Mouse (Mus musculus) ZHBTc4 (cell line): Measurements from ENCODE around the gene Sh3bp4.
A peak's percentile ranks its signal among the peaks of the same experiment; 100 is the strongest.

Experiments
- DNase-seq: peaks from one replicate; pipeline ENCODE4 v3.0.0-alpha.2; 2011; ENCODE audit warnings: low read depth, low spot score

Sh3bp4 gene

DNA sequence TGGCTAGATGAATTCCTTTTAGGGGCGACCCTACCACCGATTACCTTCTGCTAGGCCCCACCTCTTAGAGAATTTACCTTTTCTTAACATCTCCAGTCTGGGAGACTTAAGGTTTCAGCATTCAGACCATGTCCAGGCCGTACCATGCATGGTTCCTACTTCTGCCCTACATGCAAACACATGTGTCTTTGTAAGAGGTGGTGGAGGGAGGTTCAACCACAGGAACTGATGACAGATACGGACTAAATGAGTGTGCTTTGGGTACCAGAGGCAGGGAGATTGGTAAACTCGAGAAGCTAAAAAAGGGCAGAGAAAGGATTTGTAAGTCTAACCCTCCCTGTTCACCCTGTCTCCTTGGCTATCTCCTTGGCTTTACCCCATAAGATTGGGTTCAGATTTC, 23.5 kb downstream of the Sh3bp4 start:
- no peak for DNase-seq

GRCm38 (mm10) chr1:89094416-89094815, 24.2 kb downstream of the Sh3bp4 start:
- no peak for DNase-seq

GRCm38 (mm10) chr1:89095642-89096424, 25.6 kb downstream of the Sh3bp4 start:
- DNase-seq = no peak

GRCm38 (mm10) chr1:89102231-89103003, 32.2 kb downstream of the Sh3bp4 start:
- DNase-seq = no peak

DNA sequence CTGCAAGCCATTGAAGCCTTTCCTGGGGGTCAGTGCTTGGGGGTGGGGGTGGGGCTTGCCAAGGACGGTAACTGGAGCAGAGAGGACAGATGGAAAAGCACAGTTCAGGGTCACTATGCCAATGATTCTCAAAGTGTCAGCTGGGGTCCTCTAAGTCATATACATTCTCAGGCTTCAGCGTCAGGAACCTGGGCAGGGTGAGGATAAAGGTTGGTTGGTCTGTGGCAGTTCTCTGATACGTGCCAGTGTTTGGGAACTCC, 32.7 kb downstream of the Sh3bp4 start:
- no peak for DNase-seq

- DNase-seq = no peak
These were observed 33.3 kb downstream of the Sh3bp4 start for GRCm38 (mm10) chr1:89103505-89103904.

GRCm38 (mm10) chr1:89104066-89104765, 34.0 kb downstream of the Sh3bp4 start:
- no peak for DNase-seq

DNA sequence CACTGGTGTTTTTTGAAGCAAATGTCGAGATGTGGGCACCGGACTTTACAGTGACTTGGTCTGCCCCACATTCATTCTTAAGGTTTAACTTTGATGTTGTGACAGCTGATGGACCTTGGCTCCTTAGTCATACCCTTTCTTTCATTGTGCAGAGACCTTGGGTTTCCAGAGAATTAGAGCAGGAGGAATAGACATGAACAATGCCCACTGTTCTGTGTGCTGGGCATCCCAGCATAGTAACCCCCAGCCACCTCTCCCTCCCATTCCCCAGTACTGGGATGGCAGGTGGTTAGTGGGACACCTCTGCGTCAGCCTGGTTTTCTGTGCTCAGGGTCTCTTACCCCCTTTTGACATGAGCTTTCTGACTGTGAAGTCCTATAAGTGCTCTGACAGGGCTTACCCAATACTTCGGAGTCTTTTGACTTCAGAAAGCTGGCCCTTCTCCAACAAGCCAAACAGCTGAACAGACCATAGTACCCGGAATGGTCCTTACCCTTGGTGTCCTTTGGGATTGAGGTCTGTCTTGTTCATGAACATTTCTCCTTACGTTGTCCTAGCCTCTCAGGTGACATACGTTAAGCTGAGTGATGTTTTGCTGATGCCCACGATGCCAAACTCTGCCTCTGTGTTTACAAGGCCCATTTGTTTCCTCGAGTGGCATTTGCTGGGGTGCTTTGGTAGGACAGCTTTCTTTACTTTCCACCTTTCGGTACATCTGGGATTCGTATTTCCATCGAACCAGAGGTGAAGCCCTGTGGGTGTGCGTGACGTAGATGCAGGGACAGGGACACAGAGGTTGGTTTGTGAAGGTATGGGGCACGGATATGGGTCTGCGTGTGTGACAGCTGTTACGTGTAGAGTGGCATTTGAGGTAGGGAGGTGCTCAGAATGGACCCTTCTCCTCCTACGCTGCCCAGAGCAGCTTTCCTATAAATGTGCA, 35.9 kb downstream of the Sh3bp4 start:
- no peak for DNase-seq

- no peak for DNase-seq
These were observed 37.3 kb downstream of the Sh3bp4 start for GRCm38 (mm10) chr1:89107466-89107865.

GRCm38 (mm10) chr1:89108340-89108896, 38.2 kb downstream of the Sh3bp4 start:
- DNase-seq = peak; percentile 75

DNA sequence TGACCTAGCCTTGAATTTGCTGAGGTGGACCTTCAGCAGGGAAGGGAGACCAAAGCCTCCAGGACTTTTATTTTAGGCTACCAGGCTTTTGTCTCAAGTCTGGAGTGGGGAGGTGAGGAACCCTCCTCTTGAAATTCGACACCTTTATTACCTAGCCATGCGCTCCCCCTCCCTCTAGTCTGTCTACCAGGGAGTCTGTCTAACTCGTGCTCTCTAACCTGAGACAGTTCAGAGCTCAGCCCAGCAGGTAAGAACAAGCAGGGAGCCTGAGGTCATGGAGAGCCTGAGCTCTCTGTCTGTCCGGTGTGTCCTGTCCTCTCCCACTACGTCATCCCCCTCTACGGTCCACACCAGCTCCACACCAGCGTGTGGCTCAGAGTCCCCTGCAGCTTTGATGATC, 39.6 kb downstream of the Sh3bp4 start:
- peak; percentile 73 for DNase-seq

DNA sequence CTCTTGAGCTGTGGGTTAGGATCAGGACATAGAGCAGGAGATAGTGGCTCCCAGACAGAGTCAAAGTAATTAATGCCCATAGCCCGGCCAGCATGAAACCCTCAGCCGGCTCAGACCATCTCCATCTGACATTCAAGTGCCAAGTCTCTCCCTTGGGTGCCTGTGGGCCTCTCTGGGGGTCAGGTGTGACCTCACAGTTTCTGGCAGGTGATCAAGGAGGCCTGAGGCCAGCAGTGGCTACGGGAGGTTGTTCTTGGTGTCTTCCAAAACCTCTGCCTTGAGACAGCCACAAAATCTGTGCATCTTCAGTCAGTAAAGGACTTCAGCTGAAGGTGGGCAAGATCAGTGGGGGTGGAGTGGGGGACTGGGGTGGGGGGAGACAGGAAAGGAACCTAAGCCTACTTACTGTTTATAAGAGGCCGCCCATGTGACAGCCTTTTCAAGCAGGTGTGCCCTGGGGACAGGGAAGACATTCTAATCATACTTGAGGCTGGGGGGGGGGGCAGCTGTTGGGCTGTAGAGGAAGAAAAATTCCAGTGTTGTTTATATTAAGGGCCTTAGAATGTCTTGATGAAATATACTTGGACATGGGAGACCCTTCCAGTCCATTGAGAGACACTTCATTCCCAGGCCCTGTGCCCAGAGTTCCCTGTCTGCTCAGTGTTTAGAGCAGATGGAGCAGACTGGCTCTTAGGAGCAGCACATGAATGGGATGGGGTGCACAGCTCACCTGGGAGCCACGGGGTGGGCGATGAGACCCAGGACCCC, 40.7 kb downstream of the Sh3bp4 start:
- no peak for DNase-seq

DNA sequence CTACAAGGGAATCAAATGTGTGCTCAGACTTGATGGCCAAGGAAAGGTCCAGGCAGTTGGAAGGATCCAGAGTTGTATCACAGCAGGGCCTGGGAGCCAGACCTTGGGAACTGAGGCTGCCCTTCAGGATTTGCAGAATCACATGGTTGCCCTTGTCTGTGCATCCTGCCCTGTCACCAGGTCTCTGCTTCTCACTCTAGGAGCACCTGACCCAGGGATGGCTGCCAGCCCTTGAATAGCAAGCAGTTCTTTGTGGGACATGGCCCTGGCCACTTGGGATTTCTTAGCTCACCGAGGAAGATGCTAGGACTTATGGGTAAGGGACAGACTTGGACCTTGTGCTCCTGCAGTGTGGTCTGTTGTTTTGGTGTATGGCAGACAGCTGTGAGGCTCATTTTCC, 42.3 kb downstream of the Sh3bp4 start:
- DNase-seq = no peak

GRCm38 (mm10) chr1:89113731-89114130, 43.5 kb downstream of the Sh3bp4 start:
- DNase-seq = no peak

DNA sequence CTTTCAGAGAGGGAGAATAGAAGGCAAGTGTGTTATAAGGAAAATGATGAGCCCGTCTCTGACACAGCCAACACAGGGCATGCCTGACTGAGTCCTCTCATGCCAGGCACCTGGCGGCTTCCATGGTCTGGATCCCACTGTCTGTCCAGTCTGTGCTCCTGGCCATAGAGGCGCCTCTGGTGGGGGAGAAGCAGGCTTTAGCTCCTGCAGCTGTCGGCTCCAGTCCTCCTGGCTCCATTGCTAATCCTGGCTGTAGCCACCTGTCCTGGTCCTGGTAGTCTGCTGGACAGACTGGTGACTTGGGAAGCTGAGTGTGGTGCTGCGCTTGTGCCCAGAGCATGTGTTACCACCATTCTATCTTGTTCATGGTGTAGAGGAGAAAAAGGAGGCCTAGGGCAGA, 46.8 kb downstream of the Sh3bp4 start:
- DNase-seq = no peak

GRCm38 (mm10) chr1:89118076-89118475, 47.9 kb downstream of the Sh3bp4 start:
- no peak for DNase-seq

GRCm38 (mm10) chr1:89118836-89119235, 48.6 kb downstream of the Sh3bp4 start:
- no peak for DNase-seq

DNA sequence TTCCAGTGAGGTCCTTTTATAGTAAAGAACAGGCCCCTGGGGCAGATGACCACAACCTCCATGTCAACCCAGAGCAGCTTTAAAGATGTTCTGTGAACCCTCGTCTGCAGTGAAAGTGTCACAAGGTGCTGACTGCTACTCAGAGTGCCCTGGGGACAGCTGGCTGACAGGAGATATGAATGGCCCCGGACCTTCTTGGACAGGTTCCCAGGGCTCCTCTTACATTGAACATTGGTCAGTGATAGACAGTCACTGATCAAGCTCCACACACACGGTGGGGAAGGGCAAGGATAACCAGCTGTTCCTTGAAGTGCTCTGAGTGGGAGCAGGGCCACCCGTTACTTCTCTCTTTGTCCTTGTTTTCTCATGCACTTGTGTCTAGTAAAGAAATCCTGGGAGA, 50.1 kb downstream of the Sh3bp4 start:
- no peak for DNase-seq

DNA sequence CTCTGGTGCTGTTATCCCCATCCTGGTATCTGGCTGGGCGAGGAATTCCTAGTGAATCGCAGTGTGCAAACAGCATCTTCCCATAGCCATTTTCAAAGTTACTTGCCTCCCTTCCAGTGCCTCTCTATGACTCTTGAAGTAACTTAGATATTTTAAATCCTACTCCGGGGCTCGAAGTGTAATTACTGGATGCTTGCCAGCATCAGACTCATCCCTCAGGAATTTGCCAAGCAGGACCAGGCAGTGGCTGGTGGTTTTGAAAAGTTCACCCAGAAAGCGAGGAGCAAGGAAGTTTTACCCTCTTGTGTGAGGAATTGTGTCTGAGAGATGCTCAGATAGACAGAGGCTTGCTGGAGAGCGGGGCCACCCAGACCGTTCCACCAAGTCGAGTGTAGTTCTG, 51.3 kb downstream of the Sh3bp4 start:
- no peak for DNase-seq

GRCm38 (mm10) chr1:89122376-89122775, 52.2 kb downstream of the Sh3bp4 start:
- DNase-seq = no peak

DNA sequence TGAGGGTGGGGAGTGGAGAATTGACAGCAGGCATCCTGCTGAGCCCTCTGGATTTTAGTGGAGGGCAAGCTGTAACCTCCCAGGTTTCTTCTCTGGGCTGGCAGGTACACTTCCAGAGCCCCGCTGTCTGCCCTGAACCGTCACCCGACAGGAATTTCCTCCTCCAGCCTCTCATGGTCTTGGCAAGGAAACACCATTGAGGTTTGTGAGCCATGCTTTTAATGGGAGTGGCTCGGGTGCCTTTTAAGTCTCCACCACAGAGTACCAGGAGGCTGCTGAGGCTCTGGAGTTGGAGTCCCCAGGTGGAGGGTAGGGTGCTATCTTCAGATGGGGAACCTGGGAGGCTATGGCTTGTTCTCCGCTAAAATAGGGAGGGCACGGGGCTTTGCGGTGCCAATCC, 53.9 kb downstream of the Sh3bp4 start:
- no peak for DNase-seq
